8 mouse cellular contexts compared by ENCODE assay signal in the genomic region with DNA sequence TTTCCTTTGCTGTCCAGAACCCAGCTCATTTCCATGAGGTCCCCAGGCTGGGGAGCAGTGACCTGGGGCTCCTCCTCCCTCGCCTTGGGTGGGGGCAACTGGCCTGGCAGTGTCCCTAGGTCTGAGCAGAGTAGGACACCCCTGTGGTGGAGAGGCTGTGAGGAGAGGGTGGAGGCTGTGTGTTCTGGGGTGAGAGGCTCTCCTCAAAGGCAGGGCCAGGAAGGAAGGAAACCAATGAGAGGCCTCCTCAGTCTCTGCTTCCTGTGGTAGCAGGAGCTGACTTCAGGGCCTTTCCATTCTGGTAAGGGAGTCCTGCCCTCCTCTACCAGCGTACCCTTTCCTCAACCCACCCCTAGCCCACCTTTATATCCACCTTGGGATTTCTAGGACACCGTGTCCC. TPM values are rescaled to one million over a fixed set of nuclear protein-coding genes. Genes with fewer than 3 reads are reported as not detected.
DNase-seq lines count a peak whose midpoint lies in the region; ATAC-seq and TF ChIP-seq lines count a peak whose summit lies in the region.
"Had no signal": no experiment of that assay in that cellular context is flagged by ENCODE, and none has a peak within 500 bp of the region (broad histone marks: within the 10 kb centered on the region; RNA-seq: fewer than 3 reads in every experiment).

No protein-coding gene starts in this region.

- H3K27me3 ChIP-seq in intestine, postnatal 0 days (replicated peaks; ENCODE audit: control insufficient read depth, insufficient read depth, low read length) = no peaks in the 10 kb centered on the region
- H3K27me3 ChIP-seq in lung, embryonic 16.5 days (ENCODE audit: control insufficient read depth, insufficient read depth, low read depth, low read length) = no peaks in the 10 kb centered on the region
- H3K27me3 ChIP-seq: midbrain, embryonic 12.5 days had no signal

- DNase-seq in T-cell, adult 2 months (ENCODE audit: low spot score) = peak; percentile 42
- no peak for DNase-seq in cerebellum, adult 8-10 months
- no peak for DNase-seq in frontal cortex, postnatal 14 days (ENCODE audit: low spot score in 2 of 2)
- DNase-seq in adrenal gland, postnatal 10 days = no peak

- no peak overlapping the region for H3K9ac ChIP-seq in intestine, postnatal 0 days (ENCODE audit: low read depth, low read length)
- H3K9ac ChIP-seq in lung, embryonic 16.5 days (ENCODE audit: low read length) = no peak overlapping the region
- H3K9ac ChIP-seq: midbrain, embryonic 12.5 days had no signal

- peak; percentile 30 for ATAC-seq in common myeloid progenitor, adult 5-6 weeks (replicated peaks; ENCODE audit: low read depth, poor library complexity, severe bottlenecking)
- 0 out of 2 replicates have a peak, but pooled peaks have one; percentile 6 for ATAC-seq in intestine, postnatal 0 days
- peak; percentile 72 for ATAC-seq in lung, embryonic 16.5 days (ENCODE audit: low read depth)

- 79% methylated on average over 3 of the region's 3 CpGs for WGBS in intestine, postnatal 0 days
- 63% methylated on average over 3 of the region's 3 CpGs for WGBS in lung, embryonic 16.5 days

- no peaks in the 10 kb centered on the region for H3K9me3 ChIP-seq in intestine, postnatal 0 days (ENCODE audit: control insufficient read depth)
- H3K9me3 ChIP-seq in lung, embryonic 16.5 days (ENCODE audit: control insufficient read depth, low read length) = no peaks in the 10 kb centered on the region
- H3K9me3 ChIP-seq: midbrain, embryonic 12.5 days had no signal

- H3K27ac ChIP-seq in intestine, postnatal 0 days (ENCODE audit: low read depth, low read length) = peak overlapping the region; percentile 54; the same call in 1 of the 2 replicates
- peak overlapping the region; percentile 90 for H3K27ac ChIP-seq in lung, embryonic 16.5 days (ENCODE audit: low read length)
- H3K27ac ChIP-seq: midbrain, embryonic 12.5 days had no signal

- no peaks in the 10 kb centered on the region for H3K4me1 ChIP-seq in intestine, postnatal 0 days (replicated peaks; ENCODE audit: control insufficient read depth, insufficient read depth, low read length)
- H3K4me1 ChIP-seq in lung, embryonic 16.5 days (replicated peaks; ENCODE audit: control insufficient read depth, insufficient read depth, low read length) = 0 out of 2 replicates have a peak, but pooled peaks cover 4% of the 10 kb centered on the region
- H3K4me1 ChIP-seq: midbrain, embryonic 12.5 days had no signal

- H3K4me3 ChIP-seq in intestine, postnatal 0 days (ENCODE audit: low read depth, low read length) = no peak overlapping the region
- H3K4me3 ChIP-seq in lung, embryonic 16.5 days (ENCODE audit: low read length) = no peak overlapping the region; the same call in 1 of the 2 replicates
- H3K4me3 ChIP-seq: midbrain, embryonic 12.5 days had no signal

- H3K36me3 ChIP-seq in intestine, postnatal 0 days (ENCODE audit: control insufficient read depth, insufficient read depth) = no peaks in the 10 kb centered on the region; the same call in 1 of the 2 replicates
- H3K36me3 ChIP-seq in lung, embryonic 16.5 days (ENCODE audit: control insufficient read depth, insufficient read depth, low read length) = no peaks in the 10 kb centered on the region
- H3K36me3 ChIP-seq: midbrain, embryonic 12.5 days had no signal

- 0 out of 2 replicates have a peak overlapping the region, but pooled peaks have one; percentile 0 for H3K4me2 ChIP-seq in intestine, postnatal 0 days (replicated peaks; ENCODE audit: low read depth)
- H3K4me2 ChIP-seq in lung, embryonic 16.5 days (ENCODE audit: low read depth, low read length) = peak overlapping the region; percentile 28
- H3K4me2 ChIP-seq: midbrain, embryonic 12.5 days had no signal

- no peak for TF ChIP-seq CTCF in intestine, postnatal 0 days (IDR thresholded peaks at IDR 0.05; ENCODE audit: low read depth)

RNA-seq across cellular contexts. Expression of a gene that starts 20.9 kb away (rescaled TPM):
- total RNA-seq in common myeloid progenitor, adult 5-6 weeks (2017) = not detected in 2 replicates
- polyA plus RNA-seq in intestine, postnatal 0 days (2015; fragmentation: Nextera tagmentation; extraction: Ambion mirVana) = 0.08 and 0.10 TPM in 2 replicates
- 2.9 and 3.8 TPM in 2 replicates for polyA plus RNA-seq in lung, embryonic 16.5 days (2015; fragmentation: Nextera tagmentation; extraction: Ambion mirVana)
- under 1 TPM; 0.15 to 0.48 TPM for total RNA-seq in adrenal gland, postnatal 10 days (2021)

RNA-seq across cellular contexts. Expression of a gene that starts 49.7 kb away (rescaled TPM):
- 5.0 and 6.7 TPM in 2 replicates for total RNA-seq in common myeloid progenitor, adult 5-6 weeks (2017)
- 11.6 and 12.8 TPM in 2 replicates for polyA plus RNA-seq in intestine, postnatal 0 days (2015; fragmentation: Nextera tagmentation; extraction: Ambion mirVana)
- polyA plus RNA-seq in lung, embryonic 16.5 days (2015; fragmentation: Nextera tagmentation; extraction: Ambion mirVana) = 1.5 and 1.8 TPM in 2 replicates
- total RNA-seq in adrenal gland, postnatal 10 days (2021) = 10 to 100 TPM; 16.6 to 21.0 TPM

Comparison
In these comparisons a context has a peak if more than half of its experiments do, and no peak if none do; other contexts are left out.
1. ATAC-seq: peak in every context shown above with its lines; median percentile 72 in lung, embryonic 16.5 days; 30 in common myeloid progenitor, adult 5-6 weeks; 6 in intestine, postnatal 0 days.